Mouse (Mus musculus): ENCODE data around the gene Gm17571. TPM values are rescaled to one million over a fixed set of nuclear protein-coding genes. Genes with fewer than 3 reads are reported as not detected.

Gm17571 gene
- polyA plus RNA-seq, 1 experiment from 2014 or later: not detected

DNA sequence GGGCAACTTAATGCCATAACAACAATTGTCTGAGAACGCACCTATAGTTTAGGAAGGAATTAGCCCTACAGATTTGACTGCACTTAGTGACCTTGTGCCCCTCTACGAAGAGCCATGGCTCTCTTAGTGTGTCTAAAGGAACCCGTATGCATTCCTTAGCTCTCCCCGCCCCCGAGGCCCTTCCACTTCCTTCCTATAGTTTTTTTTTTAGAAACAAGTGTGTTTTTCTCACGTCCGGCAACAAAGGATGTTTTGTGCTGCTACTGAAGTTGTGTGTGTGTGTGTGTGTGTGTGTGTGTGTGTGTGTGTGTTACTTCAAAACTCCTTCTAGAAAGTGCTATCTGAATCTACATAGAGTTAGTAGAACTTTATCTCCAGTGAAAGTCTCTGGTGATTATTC, 23.5 kb upstream of the Gm17571 start:
- Histone ChIP-seq H3K36me3 (no peaks in the 10 kb centered on the region), H3K4me3 (no peak overlapping the region), H3K4me2 (replicated peaks) (no peak overlapping the region), H3K9me3 (no peaks in the 10 kb centered on the region), H3K27me3 (no peaks in the 10 kb centered on the region), H3K4me1 (0 out of 2 replicates have a peak, but pooled peaks cover 5% of the 10 kb centered on the region), H3K9ac (replicated peaks) (no peak overlapping the region), H3K27ac (replicated peaks) (no peak overlapping the region)
- whole genome bisulfite sequencing: 53% methylated on average over 7 of the region's 7 CpGs
- no peak for ATAC-seq (ENCODE audit: low FRiP score, low read depth)

DNA sequence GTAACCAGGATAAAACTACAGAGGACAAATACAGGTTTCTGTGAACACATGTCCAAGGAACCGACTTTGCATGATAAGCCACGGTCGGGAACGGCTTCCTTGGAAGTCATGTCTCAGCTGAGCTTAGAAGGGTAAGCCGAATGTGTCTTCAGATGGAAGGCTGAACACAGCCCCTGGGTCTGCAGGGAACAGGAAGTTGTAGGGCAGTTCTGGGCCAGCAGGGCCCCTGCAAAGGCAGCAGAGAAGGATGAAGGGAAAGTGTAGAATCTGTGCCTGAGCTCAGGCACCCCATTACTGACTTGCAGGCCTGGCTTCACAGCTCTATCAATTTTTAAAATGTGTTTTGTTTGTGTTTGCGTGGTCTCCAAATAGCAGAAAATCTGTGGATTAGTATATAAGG, 22.2 kb upstream of the Gm17571 start:
- Histone ChIP-seq H3K27me3 (no peaks in the 10 kb centered on the region), H3K4me2 (replicated peaks) (no peak overlapping the region), H3K9ac (replicated peaks) (no peak overlapping the region), H3K4me1 (0 out of 2 replicates have a peak, but pooled peaks cover 5% of the 10 kb centered on the region), H3K4me3 (no peak overlapping the region), H3K9me3 (no peaks in the 10 kb centered on the region), H3K27ac (replicated peaks) (no peak overlapping the region), H3K36me3 (no peaks in the 10 kb centered on the region)
- ATAC-seq (ENCODE audit: low FRiP score, low read depth): no peak
- WGBS: 86% methylated on average over 6 of the region's 6 CpGs

DNA sequence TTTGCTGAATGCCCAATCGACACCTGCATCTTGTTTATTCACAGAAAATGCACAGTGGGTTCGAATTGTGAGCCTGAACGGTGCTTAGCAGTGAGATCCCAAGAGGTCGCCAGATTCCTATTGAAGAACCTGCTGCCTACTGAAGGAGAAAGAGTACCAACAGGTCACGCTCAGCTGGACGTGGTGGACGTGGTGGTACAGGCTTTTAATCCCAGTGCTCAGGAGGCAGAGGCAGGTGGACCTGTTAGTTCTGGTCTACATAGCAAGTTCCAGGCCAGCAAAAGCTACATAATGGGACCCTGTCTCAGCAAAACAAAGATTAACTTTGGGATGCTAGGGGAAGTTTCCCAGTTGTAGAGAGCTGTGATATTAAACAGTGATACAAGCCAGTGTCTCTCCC, 21.2 kb upstream of the Gm17571 start:
- no peaks in the 10 kb centered on the region for H3K27me3 ChIP-seq
- no peaks in the 10 kb centered on the region for H3K9me3 ChIP-seq
- no peak overlapping the region for H3K9ac ChIP-seq (replicated peaks)
- H3K4me2 ChIP-seq (replicated peaks): no peak overlapping the region
- no peak for ATAC-seq (ENCODE audit: low FRiP score, low read depth)
- H3K36me3 ChIP-seq: no peaks in the 10 kb centered on the region
- WGBS: 63% methylated on average over 7 of the region's 7 CpGs
- no peak overlapping the region for H3K4me3 ChIP-seq
- H3K4me1 ChIP-seq: 0 out of 2 replicates have a peak, but pooled peaks cover 5% of the 10 kb centered on the region
- H3K27ac ChIP-seq (replicated peaks): no peak overlapping the region

DNA sequence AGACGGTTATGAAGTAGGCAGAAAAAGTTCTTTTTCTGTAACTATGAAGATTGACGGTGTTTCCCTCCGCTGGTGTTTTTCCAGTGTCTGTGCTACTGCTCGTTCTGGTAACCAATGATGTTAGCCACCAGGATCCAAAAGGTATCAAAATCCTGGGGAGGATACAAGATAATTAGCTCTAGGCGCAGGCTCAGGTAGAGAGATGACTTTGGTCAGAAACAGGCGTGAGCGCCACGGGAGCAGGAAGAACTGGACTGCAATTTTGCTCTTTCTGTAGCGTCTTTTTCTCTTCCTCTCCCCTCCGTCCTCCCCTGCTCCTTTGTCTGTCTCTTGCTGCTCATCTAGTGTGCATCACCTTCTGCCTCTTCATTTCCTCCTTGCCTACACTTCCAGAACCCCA, 20.3 kb upstream of the Gm17571 start:
- Histone ChIP-seq H3K9me3 (no peaks in the 10 kb centered on the region), H3K27ac (replicated peaks) (no peak overlapping the region), H3K36me3 (no peaks in the 10 kb centered on the region), H3K9ac (replicated peaks) (no peak overlapping the region), H3K4me2 (replicated peaks) (no peak overlapping the region), H3K27me3 (no peaks in the 10 kb centered on the region), H3K4me1 (0 out of 2 replicates have a peak, but pooled peaks cover 5% of the 10 kb centered on the region), H3K4me3 (no peak overlapping the region)
- ATAC-seq (ENCODE audit: low FRiP score, low read depth): no peak
- WGBS: 93% methylated on average over 10 of the region's 10 CpGs

DNA sequence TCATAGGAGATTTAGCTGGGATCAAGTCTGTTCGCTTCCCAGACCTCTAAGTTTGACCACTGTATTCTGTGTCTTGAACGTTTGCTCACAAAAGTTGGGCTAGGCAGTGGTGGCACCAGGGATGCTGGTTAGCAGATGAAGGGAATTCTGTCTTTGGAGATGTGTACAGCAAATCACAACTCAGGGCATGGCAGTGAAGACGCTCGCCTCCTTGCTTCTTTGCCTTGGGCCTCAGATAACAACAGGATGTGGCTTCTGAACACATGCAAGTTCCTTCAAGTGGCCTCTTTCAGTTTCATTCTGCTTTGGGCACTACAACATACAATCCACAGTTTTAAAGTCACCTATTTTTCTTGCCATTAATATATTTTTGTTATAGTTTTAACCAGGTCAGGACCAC, 19.8 kb upstream of the Gm17571 start:
- Histone ChIP-seq H3K27me3 (no peaks in the 10 kb centered on the region), H3K27ac (replicated peaks) (no peak overlapping the region), H3K9ac (replicated peaks) (no peak overlapping the region), H3K36me3 (no peaks in the 10 kb centered on the region), H3K4me1 (0 out of 2 replicates have a peak, but pooled peaks cover 5% of the 10 kb centered on the region), H3K9me3 (no peaks in the 10 kb centered on the region), H3K4me3 (no peak overlapping the region), H3K4me2 (replicated peaks) (no peak overlapping the region)
- WGBS: 87% methylated on average over 4 of the region's 4 CpGs
- no peak for ATAC-seq (ENCODE audit: low FRiP score, low read depth)

DNA sequence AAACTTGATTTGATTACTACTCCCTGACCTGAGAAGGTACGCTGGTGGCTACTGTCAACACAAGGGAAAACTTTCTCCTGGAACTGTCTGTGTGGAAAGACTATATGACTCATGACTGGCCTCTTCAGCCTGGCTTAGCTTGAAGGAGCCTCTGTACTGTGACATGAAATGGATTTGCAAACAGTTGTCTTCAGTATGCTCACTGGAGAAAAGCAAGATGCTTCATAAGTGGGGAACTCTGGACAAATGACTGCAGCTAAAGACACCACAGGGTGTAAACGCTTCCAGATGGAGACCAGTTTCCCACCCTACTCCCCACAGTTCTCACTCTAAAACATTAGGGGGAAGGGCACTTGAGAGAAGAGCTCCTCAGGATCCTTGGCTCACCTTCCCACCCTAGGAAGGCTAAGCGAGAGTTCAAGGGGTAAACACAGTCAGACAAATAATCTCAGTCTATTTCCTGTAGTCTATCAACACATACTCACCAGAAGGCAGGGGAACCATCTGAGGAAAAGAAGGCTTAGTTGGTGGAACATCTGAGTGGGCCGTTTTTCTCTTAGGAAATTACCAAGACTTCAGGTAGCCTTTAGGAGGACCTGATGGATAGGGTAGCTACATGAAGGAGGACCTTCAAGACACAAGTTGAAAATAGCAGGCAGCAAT, 18.9 kb upstream of the Gm17571 start:
- ATAC-seq (ENCODE audit: low FRiP score, low read depth): no peak
- no peak overlapping the region for H3K9ac ChIP-seq (replicated peaks)
- H3K36me3 ChIP-seq: no peaks in the 10 kb centered on the region
- no peaks in the 10 kb centered on the region for H3K9me3 ChIP-seq
- H3K4me2 ChIP-seq (replicated peaks): no peak overlapping the region
- H3K4me3 ChIP-seq: no peak overlapping the region
- H3K4me1 ChIP-seq: 0 out of 2 replicates have a peak, but pooled peaks cover 5% of the 10 kb centered on the region
- no peaks in the 10 kb centered on the region for H3K27me3 ChIP-seq
- no peak overlapping the region for H3K27ac ChIP-seq (replicated peaks)
- 84% methylated on average over 4 of the region's 4 CpGs for WGBS

DNA sequence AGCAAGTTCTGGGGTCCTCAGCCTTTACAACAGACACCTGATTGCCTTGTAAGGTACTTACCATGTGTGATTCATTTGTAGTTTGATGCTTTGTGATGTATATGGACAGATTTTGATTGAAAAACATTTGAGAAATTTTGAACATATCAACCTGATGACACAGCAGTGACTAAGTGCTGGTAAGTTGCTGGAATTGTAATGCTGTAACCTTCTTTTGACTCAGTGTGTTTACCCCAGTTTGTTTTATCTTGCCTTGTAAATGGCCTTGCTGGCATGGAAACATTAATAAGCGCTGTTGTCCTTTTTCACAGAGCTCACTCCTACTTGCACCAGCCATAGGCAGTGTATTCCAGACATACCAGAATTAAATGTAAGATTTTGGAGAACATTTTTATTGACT, 14.4 kb upstream of the Gm17571 start:
- no peak overlapping the region for H3K27ac ChIP-seq (replicated peaks)
- H3K4me3 ChIP-seq: no peak overlapping the region
- no peaks in the 10 kb centered on the region for H3K36me3 ChIP-seq
- no peaks in the 10 kb centered on the region for H3K9me3 ChIP-seq
- no peak for ATAC-seq (ENCODE audit: low FRiP score, low read depth)
- H3K4me1 ChIP-seq: peaks cover 4% of the 10 kb centered on the region; the same call in 1 of the 2 replicates
- 100% methylated on average over 1 of the region's 1 CpGs for WGBS
- H3K27me3 ChIP-seq: no peaks in the 10 kb centered on the region
- H3K9ac ChIP-seq (replicated peaks): no peak overlapping the region
- H3K4me2 ChIP-seq (replicated peaks): no peak overlapping the region

DNA sequence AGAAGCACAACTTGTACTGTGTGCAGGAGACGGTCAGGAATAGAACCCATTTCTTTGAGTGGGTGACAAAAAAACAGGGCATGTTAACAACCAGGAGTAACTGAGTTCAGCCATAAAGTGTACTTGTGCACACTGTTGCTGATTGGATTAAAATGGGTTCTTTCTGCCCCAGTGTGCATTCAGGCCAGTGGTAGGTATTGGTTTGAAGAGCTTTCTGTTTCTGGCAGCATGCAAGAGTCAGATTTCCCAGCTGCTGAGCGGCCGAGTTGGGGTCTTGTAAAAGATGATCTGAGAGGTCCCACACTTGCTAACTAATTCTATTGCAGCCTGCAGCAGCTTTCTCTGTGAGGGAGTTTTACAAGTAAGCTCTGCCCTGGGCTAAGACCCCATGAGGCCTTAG, 13.5 kb upstream of the Gm17571 start:
- H3K9ac ChIP-seq (replicated peaks): no peak overlapping the region
- no peaks in the 10 kb centered on the region for H3K36me3 ChIP-seq
- ATAC-seq (ENCODE audit: low FRiP score, low read depth): no peak
- no peaks in the 10 kb centered on the region for H3K9me3 ChIP-seq
- no peak overlapping the region for H3K4me2 ChIP-seq (replicated peaks)
- peaks cover 6% of the 10 kb centered on the region for H3K4me1 ChIP-seq
- no peaks in the 10 kb centered on the region for H3K27me3 ChIP-seq
- H3K27ac ChIP-seq (replicated peaks): no peak overlapping the region
- no peak overlapping the region for H3K4me3 ChIP-seq
- WGBS: 82% methylated on average over 3 of the region's 3 CpGs

DNA sequence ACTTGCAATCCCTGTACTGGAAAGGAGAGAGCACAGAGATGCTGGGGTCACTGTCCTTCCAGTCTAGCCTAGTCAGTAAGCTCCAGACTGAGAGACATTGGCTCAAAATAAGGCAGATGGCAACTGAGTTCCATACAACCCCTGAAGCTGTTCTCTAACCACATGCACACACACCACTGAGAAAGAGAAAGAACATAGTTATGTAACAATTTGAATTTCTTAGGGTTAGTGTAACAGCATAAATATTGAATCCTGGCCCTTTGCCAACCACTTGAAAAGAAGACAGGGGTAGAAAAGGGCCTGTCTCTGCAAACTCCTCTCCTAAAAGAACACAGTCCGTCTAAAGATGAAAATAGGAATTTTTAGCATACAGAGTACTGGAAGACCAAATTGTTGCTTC, 12.8 kb upstream of the Gm17571 start:
- H3K9me3 ChIP-seq: no peaks in the 10 kb centered on the region
- no peak for ATAC-seq (ENCODE audit: low FRiP score, low read depth)
- no peak overlapping the region for H3K4me3 ChIP-seq
- 81% methylated on average over 1 of the region's 1 CpGs for WGBS
- H3K9ac ChIP-seq (replicated peaks): no peak overlapping the region
- H3K4me2 ChIP-seq (replicated peaks): no peak overlapping the region
- H3K27ac ChIP-seq (replicated peaks): no peak overlapping the region
- no peaks in the 10 kb centered on the region for H3K27me3 ChIP-seq
- peaks cover 12% of the 10 kb centered on the region for H3K4me1 ChIP-seq
- no peaks in the 10 kb centered on the region for H3K36me3 ChIP-seq

DNA sequence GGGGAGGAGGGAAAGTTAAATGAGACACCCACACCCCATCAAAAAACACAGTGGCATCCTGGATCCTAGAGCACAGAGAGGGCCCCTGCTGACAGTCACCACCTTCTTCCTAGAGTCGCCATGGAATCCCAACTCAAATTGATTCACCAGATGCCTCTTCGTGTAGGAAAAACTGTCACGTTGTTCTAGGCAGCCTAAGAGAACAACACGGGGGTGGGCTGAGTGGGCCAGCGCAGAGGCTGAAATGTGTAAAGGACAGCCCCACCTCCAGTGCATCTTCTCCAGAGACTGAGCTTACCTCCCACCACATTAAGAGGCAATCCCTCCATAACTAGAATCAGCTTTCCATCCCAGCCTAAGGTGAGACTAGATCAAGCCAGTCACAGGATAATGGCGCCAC, 11.2 kb upstream of the Gm17571 start:
- no peak overlapping the region for H3K9ac ChIP-seq (replicated peaks)
- H3K9me3 ChIP-seq: no peaks in the 10 kb centered on the region
- H3K36me3 ChIP-seq: no peaks in the 10 kb centered on the region
- H3K4me1 ChIP-seq: peaks cover 13% of the 10 kb centered on the region
- H3K27ac ChIP-seq (replicated peaks): no peak overlapping the region
- no peak overlapping the region for H3K4me3 ChIP-seq
- ATAC-seq (ENCODE audit: low FRiP score, low read depth): no peak
- H3K4me2 ChIP-seq (replicated peaks): no peak overlapping the region
- no peaks in the 10 kb centered on the region for H3K27me3 ChIP-seq
- WGBS: 90% methylated on average over 6 of the region's 6 CpGs

DNA sequence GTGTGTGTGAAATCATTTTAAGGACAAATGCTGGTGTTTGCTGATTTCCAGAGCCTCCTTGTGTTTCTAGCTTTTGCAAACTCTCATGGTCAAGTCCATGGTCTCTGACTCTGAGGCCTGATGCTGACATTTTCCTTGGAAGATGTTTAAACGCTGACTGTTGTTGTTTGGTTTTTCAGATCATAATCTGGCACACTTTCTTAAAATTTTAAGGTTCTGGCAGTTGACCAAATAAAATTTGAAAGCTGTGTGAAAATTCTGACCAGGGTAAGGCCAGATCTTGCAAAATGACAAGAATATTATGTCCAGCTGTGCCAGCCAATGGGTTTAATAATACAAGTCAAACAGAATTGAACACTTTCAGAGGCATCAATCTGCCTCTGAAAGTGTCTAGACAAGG, 8.7 kb upstream of the Gm17571 start:
- no peaks in the 10 kb centered on the region for H3K36me3 ChIP-seq
- no peak overlapping the region for H3K4me3 ChIP-seq
- ATAC-seq (ENCODE audit: low FRiP score, low read depth): no peak
- H3K9ac ChIP-seq (replicated peaks): no peak overlapping the region
- peaks cover 13% of the 10 kb centered on the region for H3K4me1 ChIP-seq
- 93% methylated on average over 1 of the region's 1 CpGs for WGBS
- peak overlapping the region; percentile 7; the same call in 1 of the 2 replicates for H3K27ac ChIP-seq (replicated peaks)
- H3K9me3 ChIP-seq: no peaks in the 10 kb centered on the region
- no peaks in the 10 kb centered on the region for H3K27me3 ChIP-seq
- no peak overlapping the region for H3K4me2 ChIP-seq (replicated peaks)

DNA sequence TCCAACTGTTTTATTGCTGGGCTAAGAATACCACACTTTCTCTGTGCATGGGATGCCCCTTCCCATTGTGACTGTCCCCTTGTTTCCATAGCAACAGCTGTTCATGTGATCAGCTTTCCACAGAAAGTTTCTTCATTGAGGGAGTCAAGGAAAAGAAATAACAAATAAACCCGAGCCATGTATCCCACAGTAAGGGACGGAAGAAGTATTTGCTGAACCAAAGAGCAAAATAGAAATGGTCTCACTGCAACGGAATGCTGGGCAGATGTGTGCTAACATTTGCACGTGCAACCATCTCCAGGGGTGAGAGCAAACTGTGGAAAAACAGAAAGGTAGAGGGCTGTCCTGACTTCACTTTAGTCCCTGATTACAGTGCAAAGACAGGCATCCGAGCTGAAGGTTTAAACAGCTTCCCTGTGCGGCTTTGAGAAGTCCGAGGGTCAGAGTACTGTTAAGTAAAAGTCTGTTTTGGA, 8.1 kb upstream of the Gm17571 start:
- H3K27ac ChIP-seq (replicated peaks): peak overlapping the region; percentile 7; the same call in 1 of the 2 replicates
- WGBS: 20% methylated on average over 7 of the region's 7 CpGs
- no peaks in the 10 kb centered on the region for H3K9me3 ChIP-seq
- H3K4me2 ChIP-seq (replicated peaks): 0 out of 2 replicates have a peak overlapping the region, but pooled peaks have one; percentile 11
- no peak overlapping the region for H3K9ac ChIP-seq (replicated peaks)
- no peaks in the 10 kb centered on the region for H3K36me3 ChIP-seq
- H3K4me3 ChIP-seq: no peak overlapping the region
- ATAC-seq (ENCODE audit: low FRiP score, low read depth): peak; percentile 52
- no peaks in the 10 kb centered on the region for H3K27me3 ChIP-seq
- H3K4me1 ChIP-seq: peaks cover 13% of the 10 kb centered on the region

DNA sequence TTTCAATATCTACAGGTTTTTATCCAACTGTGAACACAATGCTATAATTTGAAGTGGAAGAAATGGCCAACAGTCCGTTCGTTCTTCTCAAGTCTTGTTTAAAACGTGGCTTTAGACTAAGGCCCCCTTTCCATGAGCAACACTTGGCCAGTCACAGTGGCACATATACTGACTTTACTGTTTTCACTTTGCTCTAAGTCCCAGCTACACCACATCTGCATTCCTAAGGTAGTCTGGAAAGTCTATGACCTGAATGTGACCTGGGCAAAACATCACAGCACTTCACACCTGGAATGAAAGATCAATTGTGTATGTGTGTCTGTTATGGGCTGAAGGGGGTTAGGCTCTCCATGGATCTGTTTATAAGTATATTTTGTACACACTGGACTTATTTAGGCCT, 2.2 kb upstream of the Gm17571 start:
- H3K4me3 ChIP-seq: no peak overlapping the region
- H3K4me1 ChIP-seq: no peaks in the 10 kb centered on the region
- H3K27ac ChIP-seq (replicated peaks): no peak overlapping the region
- no peak overlapping the region for H3K4me2 ChIP-seq (replicated peaks)
- WGBS: 88% methylated on average over 3 of the region's 3 CpGs
- H3K27me3 ChIP-seq: no peaks in the 10 kb centered on the region
- no peak for ATAC-seq (ENCODE audit: low FRiP score, low read depth)
- no peaks in the 10 kb centered on the region for H3K9me3 ChIP-seq
- H3K9ac ChIP-seq (replicated peaks): no peak overlapping the region
- H3K36me3 ChIP-seq: no peaks in the 10 kb centered on the region
